Mouse (Mus musculus) thymus, adult 2 months (tissue): ENCODE results near the gene Atp5e. TPM values are rescaled to one million over a fixed set of nuclear protein-coding genes. Genes with fewer than 3 reads are reported as not detected.

ENCODE experiments used
- DNase-seq: peaks from one replicate; pipeline ENCODE4 v3.0.0; 2021
- H3K27ac ChIP-seq: fragments of 200-500 bp; 2 replicates; pipeline ENCODE4 v1.5.1; 2012; ENCODE audit warnings: low read length, control low read depth; ENCODE audit not compliant: control insufficient read depth, insufficient read depth
- H3K27me3 ChIP-seq: fragments of 200-500 bp; 2 replicates; pipeline ENCODE4 v1.6.1; 2012; ENCODE audit warnings: mild to moderate bottlenecking, low read length, moderate library complexity, mixed read lengths; ENCODE audit not compliant: control insufficient read depth, insufficient read depth
- H3K36me3 ChIP-seq: fragments of 200-500 bp; 2 replicates; pipeline ENCODE4 v1.6.1; 2012; ENCODE audit warnings: mild to moderate bottlenecking, low read length, moderate library complexity; ENCODE audit not compliant: control insufficient read depth, insufficient read depth
- H3K4me1 ChIP-seq: fragments of 200-500 bp; replicated peaks from 2 replicates; pipeline ENCODE4 v1.6.1; 2012; ENCODE audit warnings: low read length; ENCODE audit not compliant: control insufficient read depth, insufficient read depth
- H3K4me3 ChIP-seq: fragments of 200-500 bp; 2 replicates; pipeline ENCODE4 v1.5.1; 2012; ENCODE audit warnings: mild to moderate bottlenecking, low read length, control low read depth, moderate library complexity; ENCODE audit not compliant: control insufficient read depth, insufficient read depth
- CTCF ChIP-seq: fragments of 200-500 bp; IDR thresholded peaks from 2 replicates; pipeline ENCODE4 v1.5.1; 2012; ENCODE audit warnings: mild to moderate bottlenecking, control low read depth, low read length, moderate library complexity, borderline replicate concordance; ENCODE audit not compliant: control insufficient read depth, poor library complexity, insufficient read depth; ENCODE audit errors: extremely low read depth
- POLR2A ChIP-seq: fragments of 200-500 bp; IDR thresholded peaks from 2 replicates; pipeline ENCODE4 v1.6.1; 2012; ENCODE audit warnings: mild to moderate bottlenecking, low read length, control low read depth, moderate library complexity; ENCODE audit not compliant: control insufficient read depth, poor library complexity, insufficient read depth; ENCODE audit errors: extremely low read depth
- WGBS: fragments of 180-500 bp; shearing (Covaris S2); methylation state at CpG from one replicate; pipeline ENCODE4 v1.1.7; 2018; 5-methylcytosine and 5-hydroxymethylcytosine counted together
- polyA plus RNA-seq: library from polyadenylated mRNA; depleted of rRNA; stranded (reverse); fragments of >200 nt; gene quantifications from 2 replicates; pipeline ENCODE4 v1.2.3, GENCODE M21; 2012; rRNA removed

The Atp5e gene
- polyA plus RNA-seq, result 273 and 315 TPM in 2 replicates

- Histone ChIP-seq H3K4me1 (peaks cover 5% of the 10 kb centered on the region), H3K27ac (no peak within 1 kb of the TSS), H3K36me3 (peaks cover 26% of the 10 kb centered on the region), H3K27me3 (no peaks in the 10 kb centered on the region), H3K4me3 (peak within 1 kb of the TSS; percentile 84)
- WGBS, result 2% methylated on average over 48 of the region's 48 CpGs
- peak; percentile 95 for DNase-seq
- TF ChIP-seq POLR2A (0 out of 2 replicates have a peak, but pooled peaks have one; percentile 56), CTCF (peak; percentile 36; the same call in 1 of the 2 replicates)
These were observed at the start of gene Atp5e for GRCm38 (mm10) chr2:174463789-174464523. Gene Atp5e (minus strand): TSS chr2:174464105.

- 64% methylated on average over 8 of the region's 8 CpGs for WGBS
- no peaks in the 10 kb centered on the region for H3K27me3 ChIP-seq
- DNase-seq, result no peak
- TF ChIP-seq POLR2A (no peak), CTCF (no peak)
- no peaks in the 10 kb centered on the region for H3K36me3 ChIP-seq
- no peak overlapping the region for H3K4me3 ChIP-seq
- no peaks in the 10 kb centered on the region for H3K4me1 ChIP-seq
- no peak overlapping the region for H3K27ac ChIP-seq
These were observed 45.9 kb upstream of the Atp5e start for GRCm38 (mm10) chr2:174509825-174510224.

GRCm38 (mm10) chr2:174507998-174508397 lies 44.1 kb upstream of the Atp5e start:
- Histone ChIP-seq H3K4me3 (no peak overlapping the region), H3K27ac (no peak overlapping the region), H3K27me3 (no peaks in the 10 kb centered on the region), H3K36me3 (no peaks in the 10 kb centered on the region), H3K4me1 (no peaks in the 10 kb centered on the region)
- DNase-seq, result no peak
- TF ChIP-seq POLR2A, result no peak
- no peak for TF ChIP-seq CTCF
- 96% methylated on average over 4 of the region's 4 CpGs for WGBS

GRCm38 (mm10) chr2:174502831-174503460 lies 39.0 kb upstream of the Atp5e start:
- no peak for DNase-seq
- Histone ChIP-seq H3K4me3 (no peak overlapping the region), H3K27ac (no peak overlapping the region), H3K36me3 (no peaks in the 10 kb centered on the region), H3K27me3 (no peaks in the 10 kb centered on the region), H3K4me1 (no peaks in the 10 kb centered on the region)
- 92% methylated on average over 25 of the region's 25 CpGs for WGBS
- TF ChIP-seq CTCF (no peak), POLR2A (no peak)

- no peak for DNase-seq
- 59% methylated on average over 5 of the region's 5 CpGs for WGBS
- TF ChIP-seq CTCF (no peak), POLR2A (no peak)
- H3K27me3 ChIP-seq, result no peaks in the 10 kb centered on the region
- no peak overlapping the region for H3K4me3 ChIP-seq
- no peaks in the 10 kb centered on the region for H3K4me1 ChIP-seq
- H3K36me3 ChIP-seq, result no peaks in the 10 kb centered on the region
- H3K27ac ChIP-seq, result no peak overlapping the region
These were observed 38.4 kb upstream of the Atp5e start for GRCm38 (mm10) chr2:174502321-174502720.

- TF ChIP-seq POLR2A (no peak), CTCF (no peak)
- no peaks in the 10 kb centered on the region for H3K36me3 ChIP-seq
- no peaks in the 10 kb centered on the region for H3K4me1 ChIP-seq
- 95% methylated on average over 8 of the region's 8 CpGs for WGBS
- H3K27ac ChIP-seq, result no peak overlapping the region
- DNase-seq, result no peak
- H3K27me3 ChIP-seq, result no peaks in the 10 kb centered on the region
- no peak overlapping the region for H3K4me3 ChIP-seq
These were observed 37.6 kb upstream of the Atp5e start for GRCm38 (mm10) chr2:174501517-174501916.
